Mouse (Mus musculus) heart, adult 8-10 months (tissue): ENCODE results near the gene Cldnd1. TPM values are rescaled to one million over a fixed set of nuclear protein-coding genes. Genes with fewer than 3 reads are reported as not detected.

ENCODE experiments used
- DNase-seq: peaks from one replicate; pipeline ENCODE4 v3.0.0; 2022; ENCODE audit warnings: low spot score
- microRNA-seq: library from miRNA; unstranded; fragments of <30 nt; microRNA quantifications from one replicate; pipeline ENCODE4 v1.2.0, GENCODE M21; 2022
- total RNA-seq, 4 experiments: library from RNA; stranded (reverse); gene quantifications; 2 replicates each; pipeline ENCODE4 v1.2.4; 2022

Cldnd1 gene
- total RNA-seq, 4 experiments from 2014 or later: 48.4 to 52.1 (median 49.0) TPM

DNA sequence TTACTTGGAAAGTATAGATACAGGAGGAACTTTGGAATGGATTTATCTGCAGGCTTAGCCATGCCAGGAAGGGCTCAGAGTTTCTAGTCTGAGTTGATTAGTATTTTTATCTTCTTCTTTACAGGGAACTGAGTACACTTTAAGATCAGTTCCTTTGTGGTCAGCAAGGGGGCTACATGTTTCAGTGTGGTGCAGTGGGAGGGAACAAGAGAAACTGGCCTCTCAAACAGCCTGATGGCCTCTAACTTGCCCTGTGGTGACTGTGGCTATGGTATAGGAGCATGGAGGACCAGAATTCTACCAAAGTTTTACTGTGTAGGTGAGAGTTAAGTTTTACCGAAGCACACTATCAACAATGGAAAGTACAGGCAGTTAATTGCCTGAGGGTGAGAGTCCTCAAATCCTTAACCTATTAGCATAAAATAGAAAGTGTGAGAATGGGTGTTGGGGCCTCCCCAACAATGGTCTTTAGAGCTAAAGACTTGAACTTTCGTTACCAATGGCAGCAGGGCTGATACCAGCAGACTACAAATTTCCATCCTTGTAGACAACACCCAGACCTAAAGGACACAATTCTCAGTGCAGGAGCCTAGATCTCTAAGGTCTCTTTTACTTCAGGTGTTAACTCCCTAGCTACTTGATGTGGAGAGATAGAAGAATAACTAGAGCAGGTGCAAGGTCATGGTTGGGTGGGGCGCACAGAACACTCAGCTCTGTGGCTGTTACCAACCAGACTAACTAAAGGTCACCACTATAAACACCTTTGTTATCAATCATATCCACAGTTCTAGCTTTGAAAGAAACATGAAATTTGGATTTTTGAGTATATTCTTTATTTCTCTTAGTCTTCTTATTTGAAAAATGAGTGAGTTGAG, 18.9 kb upstream of the Cldnd1 start:
- DNase-seq: no peak

DNA sequence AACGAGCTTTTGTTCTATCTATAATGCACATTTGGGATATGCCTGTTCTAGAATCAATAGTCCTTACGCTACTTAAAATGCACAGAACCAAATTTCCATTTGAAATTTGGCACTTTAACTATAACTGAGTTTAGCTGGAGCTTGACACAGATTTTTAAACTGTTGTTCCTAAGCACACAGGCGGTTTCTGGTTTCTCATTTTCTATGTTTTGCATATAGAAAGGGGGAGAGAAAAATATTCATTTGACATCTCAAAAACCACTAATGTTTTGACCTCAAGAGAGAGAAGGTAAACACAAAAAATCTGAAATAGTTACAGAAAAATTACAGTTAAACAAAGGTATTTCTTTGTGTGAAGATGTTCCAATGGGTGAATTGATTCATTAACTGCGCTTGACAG, 18.2 kb upstream of the Cldnd1 start:
- no peak for DNase-seq

DNA sequence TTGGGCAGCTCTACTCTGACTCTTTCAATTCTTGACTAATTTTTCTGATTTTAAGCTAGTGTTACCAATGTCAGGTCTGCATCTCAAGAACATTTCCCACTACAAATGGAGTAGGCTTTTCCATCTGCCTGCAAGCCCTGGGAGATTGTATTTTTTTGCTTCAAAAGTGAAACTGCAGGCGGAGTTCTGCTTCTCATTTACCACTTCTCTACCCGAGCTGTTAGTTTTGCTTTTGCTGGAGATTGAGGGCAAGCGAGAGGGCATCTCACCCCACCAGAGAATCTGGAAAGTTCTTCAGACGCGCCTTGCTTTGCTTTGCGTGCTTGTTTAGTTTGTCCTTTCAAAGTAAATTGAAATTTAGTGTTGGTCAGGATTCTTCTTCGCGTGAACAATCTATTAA, 15.5 kb upstream of the Cldnd1 start:
- no peak for DNase-seq

DNA sequence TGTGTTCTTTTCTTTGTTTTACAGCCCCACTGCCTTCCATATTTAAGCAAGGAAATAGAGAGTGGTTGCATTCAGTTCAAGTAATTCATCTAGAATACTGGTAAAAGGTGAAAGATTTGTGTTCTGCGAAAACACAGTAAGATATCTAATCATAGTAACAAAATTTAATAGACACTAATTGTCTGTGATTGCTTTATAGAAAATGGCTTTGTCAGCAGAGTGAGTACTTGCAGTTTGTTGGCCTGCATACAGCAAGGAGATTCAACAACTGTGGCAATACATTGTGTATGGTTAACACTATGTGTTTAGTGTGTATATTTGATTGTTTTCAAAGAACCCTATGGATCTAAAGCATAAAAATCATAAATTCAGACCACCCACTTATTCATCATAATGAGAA, 14.6 kb upstream of the Cldnd1 start:
- no peak for DNase-seq

DNA sequence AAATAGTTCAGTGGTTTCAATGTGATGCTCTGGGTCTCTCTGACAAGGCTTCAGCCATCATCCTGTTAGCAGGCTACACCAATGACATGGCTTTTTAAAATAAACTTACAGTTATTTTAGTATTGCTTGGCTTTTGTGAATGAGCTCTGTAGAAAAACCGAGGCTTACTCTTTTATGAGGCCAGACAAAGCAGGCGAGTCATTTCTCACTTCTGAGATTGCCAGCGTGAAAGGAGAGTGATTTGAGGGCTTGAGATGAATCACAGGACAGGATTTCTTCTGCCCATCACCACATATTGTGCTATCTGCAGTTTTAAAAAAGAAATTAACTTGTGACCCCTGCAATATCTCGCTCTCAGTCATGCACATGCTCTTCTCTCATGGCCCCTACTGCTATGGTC, 12.7 kb upstream of the Cldnd1 start:
- no peak for DNase-seq

DNA sequence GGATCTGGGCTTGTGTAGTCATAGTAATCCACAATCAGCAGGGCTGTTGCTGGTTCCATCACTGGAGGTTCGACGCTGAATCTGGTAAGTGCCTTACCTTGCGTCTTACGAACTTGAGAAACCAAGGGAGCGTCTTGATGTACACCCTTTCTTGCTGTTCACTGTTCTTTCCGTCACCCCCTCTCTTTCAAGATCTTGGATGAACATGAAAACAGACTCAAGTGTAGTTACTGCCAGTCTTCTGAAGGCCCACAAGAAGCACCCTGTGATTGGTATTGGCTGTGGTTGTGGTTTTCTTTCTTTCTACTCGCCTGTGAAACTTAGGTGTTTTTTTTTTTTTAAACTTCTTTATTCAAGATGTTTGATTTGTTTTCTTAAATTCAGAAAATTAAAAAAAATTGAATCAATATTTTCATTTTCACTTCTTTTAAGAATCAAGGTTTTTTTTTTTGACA, 9.0 kb upstream of the Cldnd1 start, which contains the start of gene Gpr15:
Gene Gpr15 (minus strand): TSS at position 405 of the 455 bp plus-strand sequence.
- DNase-seq: no peak

DNA sequence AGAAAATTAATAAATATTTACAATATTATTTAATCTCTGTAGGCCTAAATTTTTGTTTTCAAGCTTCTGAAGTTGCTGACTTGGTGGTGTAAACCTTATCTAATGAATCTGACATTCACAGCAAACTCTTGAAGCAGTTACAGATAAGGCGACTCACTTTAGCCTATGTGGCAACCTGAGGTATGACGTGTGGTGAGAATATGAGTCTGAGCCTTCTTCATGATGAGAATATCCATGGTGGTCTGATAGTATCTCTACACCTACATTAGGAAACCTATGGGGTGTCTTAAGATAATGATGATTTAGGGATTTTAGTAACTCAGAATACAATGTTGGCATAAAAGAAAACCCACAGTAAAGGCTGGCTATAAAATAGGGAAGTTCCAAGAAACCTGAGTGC, 5.4 kb upstream of the Cldnd1 start:
- DNase-seq: no peak

DNA sequence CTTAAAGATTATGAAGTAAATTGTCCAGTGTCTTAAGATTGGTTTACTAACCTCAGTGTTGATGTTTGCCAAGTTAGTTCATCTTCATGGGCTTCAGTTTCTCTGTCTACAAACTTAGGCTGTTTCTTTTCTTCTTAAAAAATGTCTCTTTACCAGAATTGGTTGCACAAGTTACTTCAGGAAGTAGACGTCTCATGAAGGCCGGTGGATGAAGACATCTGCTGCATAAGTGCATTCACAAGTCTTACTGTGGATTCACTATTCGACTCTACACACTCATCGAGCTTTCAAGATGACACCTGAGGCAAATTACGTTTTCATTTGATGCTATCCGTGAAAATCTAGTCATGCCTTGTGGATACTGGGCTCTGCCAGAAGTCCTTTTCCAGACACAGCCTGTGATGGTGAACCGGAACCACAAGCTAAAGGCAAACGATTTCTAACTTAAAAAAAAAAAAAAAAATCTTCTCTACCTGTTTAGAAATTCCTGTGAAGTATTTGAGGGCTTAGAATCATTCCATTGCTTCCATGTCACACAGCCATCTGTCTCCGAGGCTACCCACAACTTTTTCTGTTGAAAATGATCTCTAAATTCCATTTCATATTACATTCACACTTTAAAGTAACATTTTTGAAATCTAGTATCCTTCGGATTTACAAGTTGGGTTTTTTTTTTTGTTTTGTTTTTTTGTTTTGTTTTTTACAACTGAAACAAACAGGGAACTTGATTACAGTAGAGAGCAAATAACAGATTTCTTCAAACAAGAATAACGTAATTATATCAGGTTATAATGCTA, 832 bp upstream of the Cldnd1 start:
- no peak for DNase-seq

DNA sequence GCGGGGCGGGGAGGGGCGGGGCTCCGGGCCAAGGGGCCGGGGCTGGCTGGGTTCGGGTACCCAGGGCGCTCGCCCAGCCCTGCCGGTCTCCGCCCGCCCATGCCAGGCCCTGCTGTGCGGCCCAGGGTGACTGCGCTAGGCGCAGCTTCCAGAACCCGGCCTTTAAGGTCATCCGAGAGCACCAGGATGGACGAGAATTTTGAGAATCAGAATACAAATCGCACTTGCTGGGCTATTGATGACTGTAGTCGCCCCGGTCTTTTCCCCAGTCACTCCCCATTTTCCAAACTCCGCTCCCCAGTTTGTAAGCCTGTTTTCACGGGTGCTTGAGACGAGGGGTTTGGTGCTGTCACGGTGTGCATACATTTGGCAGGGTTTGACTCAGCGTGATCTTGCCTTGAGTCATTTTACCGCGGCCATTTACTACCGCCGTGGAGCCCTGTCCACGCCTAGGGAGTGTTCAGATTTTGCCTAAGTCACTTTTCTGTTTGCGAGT, 514 bp downstream of the Cldnd1 start:
- no peak for DNase-seq

DNA sequence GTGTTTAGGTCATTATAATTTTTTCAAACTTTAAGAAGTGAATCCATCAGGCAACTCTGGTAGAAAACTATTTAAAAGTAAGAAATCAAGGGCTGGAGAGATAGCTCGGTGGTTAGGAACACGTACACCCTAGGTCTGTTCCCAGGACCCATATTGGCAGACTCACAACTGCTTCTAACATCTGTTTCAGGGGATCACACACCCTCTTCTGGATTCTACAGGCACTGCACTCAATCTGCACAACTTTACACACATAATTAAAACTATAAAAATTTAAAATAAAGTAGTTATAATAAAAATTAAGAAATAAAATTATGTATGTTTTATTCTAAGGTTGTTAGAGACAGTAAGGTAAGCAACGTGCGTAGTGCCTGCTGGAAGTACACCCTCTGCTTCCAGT, 10.5 kb downstream of the Cldnd1 start:
- DNase-seq: no peak

DNA sequence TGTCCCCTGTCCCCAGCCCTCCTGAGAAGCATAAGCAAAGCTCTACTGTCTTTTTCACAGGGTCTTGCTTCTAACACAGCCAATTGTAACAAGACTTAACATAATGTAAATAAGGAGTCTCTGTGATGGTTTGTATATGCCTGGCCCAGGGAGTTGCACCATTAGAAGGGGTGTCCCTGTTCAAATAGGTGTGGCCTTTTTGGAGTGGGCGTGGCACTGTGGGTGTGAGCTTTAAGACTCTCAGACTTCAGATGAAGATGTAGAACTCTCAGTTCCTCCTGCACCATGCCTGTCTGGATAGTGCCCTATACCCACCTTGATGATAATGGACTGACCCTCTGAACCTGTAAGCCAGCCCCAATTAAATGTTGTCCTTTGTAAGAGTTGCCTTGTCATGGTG, 11.1 kb downstream of the Cldnd1 start:
- no peak for DNase-seq

DNA sequence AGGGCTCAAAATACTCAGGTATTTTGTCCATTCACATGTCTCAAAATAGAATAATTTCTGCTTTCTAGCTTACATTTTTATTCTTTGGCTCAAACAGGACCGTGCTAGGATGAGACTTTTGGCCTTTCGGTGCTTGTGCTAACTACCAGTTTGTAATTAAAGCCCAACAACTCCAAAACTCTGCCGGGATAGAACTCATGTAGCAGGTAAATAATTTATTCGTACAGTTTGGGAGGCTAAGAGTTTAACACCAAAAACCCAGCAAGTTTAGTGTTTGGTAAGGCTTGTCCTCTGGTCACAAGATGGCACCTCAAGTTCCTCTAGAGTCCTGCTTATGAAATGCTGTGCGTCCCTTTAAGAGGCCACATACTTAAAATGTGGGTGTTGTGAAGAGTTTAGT, 13.0 kb downstream of the Cldnd1 start:
- DNase-seq: no peak

DNA sequence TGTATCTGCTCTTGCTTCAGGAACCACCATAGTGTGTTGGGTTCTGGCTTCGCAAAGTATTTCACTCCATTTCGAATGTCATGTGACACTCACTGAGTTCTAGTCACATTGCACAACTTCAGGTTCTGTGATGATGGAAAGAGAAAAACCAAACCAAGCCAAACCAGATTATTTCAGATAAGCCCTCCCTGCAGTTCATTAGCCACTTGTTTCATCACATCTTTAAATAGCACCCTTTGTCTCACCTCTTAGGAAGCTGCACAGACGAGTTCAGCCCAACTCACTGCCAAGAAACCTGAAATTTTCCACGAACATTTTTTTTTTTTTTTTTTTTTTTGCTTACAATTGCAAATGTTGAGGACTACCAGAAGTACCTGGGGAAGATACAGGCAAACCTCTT, 19.0 kb downstream of the Cldnd1 start:
- no peak for DNase-seq

DNA sequence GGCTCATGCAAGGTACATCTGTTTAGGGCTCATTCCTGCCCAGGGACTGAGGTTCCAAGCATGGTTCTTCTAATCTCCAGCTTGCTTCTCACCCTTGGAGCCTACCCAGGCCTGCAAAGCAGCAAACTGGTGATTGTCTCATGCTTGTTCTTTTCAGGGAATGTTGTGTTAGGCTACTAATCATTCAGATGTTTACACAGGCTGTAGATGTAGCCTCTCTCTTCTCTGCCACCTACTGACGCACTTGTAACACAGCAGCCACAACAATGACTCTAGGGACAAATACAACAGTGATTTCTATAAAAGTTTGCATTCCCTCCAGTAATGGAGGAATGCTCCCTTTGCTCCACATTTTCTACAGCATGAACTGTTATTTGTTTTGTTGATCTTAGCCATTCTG, 23.6 kb downstream of the Cldnd1 start:
- peak; percentile 13 for DNase-seq

DNA sequence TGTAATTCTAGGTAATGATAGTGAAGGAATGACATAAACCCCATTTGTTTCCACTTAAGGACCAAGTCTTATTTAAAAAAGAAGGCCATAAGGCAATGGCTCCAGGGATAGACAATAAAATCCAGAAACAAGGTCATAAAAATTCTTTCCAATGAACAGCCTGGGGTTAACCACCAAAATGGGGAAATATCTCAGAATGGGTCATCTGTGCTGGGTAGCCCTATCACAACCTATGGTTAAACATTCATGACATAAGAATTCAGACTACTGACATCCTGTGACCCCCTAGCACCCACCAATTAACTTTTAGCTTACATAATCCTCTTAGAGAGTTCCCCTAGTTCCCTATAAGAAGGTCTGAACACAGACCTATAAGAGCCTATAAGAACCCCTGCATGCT, 28.5 kb downstream of the Cldnd1 start:
- DNase-seq: no peak

DNA sequence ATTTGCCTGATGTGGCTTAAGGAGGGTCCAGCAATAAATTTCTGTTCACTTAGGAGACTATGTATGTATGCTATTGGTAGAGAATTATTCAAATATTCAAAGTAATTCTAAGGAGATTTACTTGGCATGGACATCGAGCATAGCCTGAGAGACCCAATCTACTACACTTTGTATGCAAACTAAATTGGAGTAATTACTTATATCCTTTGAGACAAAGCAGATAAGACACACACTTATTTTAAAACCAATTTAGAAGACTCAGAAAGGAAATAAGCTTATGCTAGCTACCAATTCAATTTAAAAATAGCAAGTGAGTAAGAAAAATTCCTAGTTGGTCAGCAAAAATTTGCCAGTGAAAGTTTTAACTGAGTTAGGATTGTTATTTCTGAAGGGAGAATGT, 35.4 kb downstream of the Cldnd1 start, which contains the start of gene Olfr172:
Gene Olfr172 (minus strand): TSS at position 101 of the 400 bp plus-strand sequence.
- no peak for DNase-seq

Small RNAs within 50 kb of the gene (microRNA-seq; reads per million reads assigned to microRNA genes)
- not detected for gene Gm27564

Other genes starting within 250 kb of the Cldnd1 start
- 10 to 100 TPM; 38.1 to 49.1 (median 44.8) TPM for gene St3gal6, start 203.7 kb upstream of the Cldnd1 start, total RNA-seq
- not detected for gene Gm813, start 110.9 kb upstream of the Cldnd1 start, total RNA-seq
- not detected for gene E330017A01Rik, start 89.2 kb upstream of the Cldnd1 start, total RNA-seq
- gene Cpox, start 57.6 kb upstream of the Cldnd1 start, total RNA-seq: 10 to 100 TPM; 39.1 to 46.8 (median 41.3) TPM
- gene Gpr15, start 8.8 kb upstream of the Cldnd1 start, total RNA-seq: not detected
- gene Olfr172, start 35.3 kb downstream of the Cldnd1 start, total RNA-seq: not detected
- gene Olfr173, start 72.4 kb downstream of the Cldnd1 start, total RNA-seq: not detected
- not detected for gene Olfr175-ps1, start 98.9 kb downstream of the Cldnd1 start, total RNA-seq
- gene Olfr177, start 146.9 kb downstream of the Cldnd1 start, total RNA-seq: not detected
- not detected for gene Olfr178, start 164.2 kb downstream of the Cldnd1 start, total RNA-seq
- gene Olfr181, start 200.8 kb downstream of the Cldnd1 start, total RNA-seq: not detected
- gene Olfr180, start 201.5 kb downstream of the Cldnd1 start, total RNA-seq: not detected